Mouse (Mus musculus) intestine, embryonic 16.5 days (tissue): ENCODE measurements around the gene E130218I03Rik. TPM values are rescaled to one million over a fixed set of nuclear protein-coding genes. Genes with fewer than 3 reads are reported as not detected.
A peak's percentile ranks its signal among the peaks of the same experiment; 100 is the strongest.

Experiments used
- ATAC-seq: fragments of 200-750 bp; cut with Nextera tagmentation; 2 replicates; pipeline ENCODE4 v1.8.0; 2017; ENCODE audit warnings: moderate TSS enrichment, moderate library complexity
- H3K27ac ChIP-seq: fragments of 300-500 bp; sonication (generic); 2 replicates; pipeline ENCODE4 v1.5.1; 2014; ENCODE audit warnings: mild to moderate bottlenecking, low read length
- H3K27me3 ChIP-seq: fragments of 300-500 bp; sonication (generic); replicated peaks from 2 replicates; pipeline ENCODE4 v1.6.1; 2014; ENCODE audit warnings: low read length, control low read depth, mixed read lengths; ENCODE audit not compliant: control insufficient read depth, insufficient read depth
- H3K36me3 ChIP-seq: fragments of 300-500 bp; sonication (generic); 2 replicates; pipeline ENCODE4 v1.6.1; 2014; ENCODE audit warnings: low read length, control low read depth; ENCODE audit not compliant: control insufficient read depth, insufficient read depth
- H3K4me1 ChIP-seq: fragments of 300-500 bp; sonication (generic); 2 replicates; pipeline ENCODE4 v1.6.1; 2014; ENCODE audit warnings: low read length, control low read depth, mixed read lengths; ENCODE audit not compliant: control insufficient read depth, insufficient read depth
- H3K4me2 ChIP-seq: fragments of 300-500 bp; sonication (generic); 2 replicates; pipeline ENCODE4 v1.6.1; 2014; ENCODE audit warnings: low read depth, low read length, control low read depth
- H3K4me3 ChIP-seq: fragments of 300-500 bp; sonication (generic); 2 replicates; pipeline ENCODE4 v1.5.1; 2014; ENCODE audit warnings: mild to moderate bottlenecking, low read length
- H3K9ac ChIP-seq: fragments of 300-500 bp; sonication (generic); 2 replicates; pipeline ENCODE4 v1.6.1; 2014; ENCODE audit warnings: low read depth, low read length
- H3K9me3 ChIP-seq: fragments of 300-500 bp; sonication (generic); 2 replicates; pipeline ENCODE4 v1.6.1; 2016; ENCODE audit warnings: low read length, control low read depth; ENCODE audit not compliant: control insufficient read depth
- WGBS: fragments of 180-500 bp; shearing (Covaris S2); extraction: QIAGEN DNeasy Blood & Tissue Kit; methylation state at CpG from one replicate; pipeline ENCODE4 v1.1.7; 2014; 5-methylcytosine and 5-hydroxymethylcytosine counted together
- polyA plus RNA-seq: library from polyadenylated mRNA; unstranded; fragments of >200 nt; fragmentation: Nextera tagmentation; extraction: Ambion mirVana; gene quantifications from 2 replicates; pipeline ENCODE4 v1.2.1, GENCODE M21; 2015

The E130218I03Rik gene
- polyA plus RNA-seq, 1 experiment from 2014 or later, result 0.28 TPM

DNA sequence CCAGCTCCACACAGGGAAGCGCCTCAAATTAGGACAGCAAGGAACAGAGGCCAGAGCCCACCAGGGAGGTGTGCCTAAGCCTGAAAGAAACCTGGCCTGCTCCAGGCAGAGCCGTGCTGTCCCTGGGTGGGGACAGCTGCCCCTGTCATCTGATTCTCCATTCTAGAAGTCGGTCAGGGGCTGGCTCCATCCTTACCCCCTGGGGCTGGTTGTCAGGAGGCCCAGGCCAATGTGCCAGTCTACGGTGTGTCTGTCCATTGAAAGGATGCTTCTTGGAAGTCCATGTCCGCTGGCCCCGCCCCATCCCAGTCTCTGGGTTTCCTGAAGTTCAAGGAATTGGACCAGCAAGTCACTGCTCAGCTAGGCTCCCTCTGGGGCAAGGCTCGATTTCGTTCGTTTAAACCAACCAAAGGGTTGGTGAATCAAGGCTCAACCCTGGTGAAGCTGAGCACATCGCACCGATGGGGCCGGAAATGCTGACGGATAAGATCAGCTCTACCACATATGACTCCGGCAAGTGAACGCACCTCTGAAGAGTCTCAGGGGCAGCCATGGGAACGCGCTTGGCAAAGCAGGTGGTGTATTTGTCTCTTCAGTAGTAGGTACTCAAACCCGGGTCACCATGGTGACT, 49.7 kb downstream of the E130218I03Rik start:
- ATAC-seq, result no peak
- Histone ChIP-seq H3K4me3 (no peak overlapping the region), H3K9ac (peak overlapping the region; percentile 4; the same call in 1 of the 2 replicates), H3K4me2 (no peak overlapping the region), H3K4me1 (peaks cover 7% of the 10 kb centered on the region), H3K9me3 (no peaks in the 10 kb centered on the region), H3K36me3 (no peaks in the 10 kb centered on the region), H3K27ac (no peak overlapping the region), H3K27me3 (no peaks in the 10 kb centered on the region)
- 68% methylated on average over 18 of the region's 18 CpGs for WGBS

- no peak for ATAC-seq
- Histone ChIP-seq H3K9me3 (no peaks in the 10 kb centered on the region), H3K4me3 (no peak overlapping the region), H3K27me3 (no peaks in the 10 kb centered on the region), H3K36me3 (no peaks in the 10 kb centered on the region), H3K9ac (peak overlapping the region; percentile 4; the same call in 1 of the 2 replicates), H3K4me1 (peaks cover 2% of the 10 kb centered on the region; the same call in 1 of the 2 replicates), H3K4me2 (no peak overlapping the region), H3K27ac (no peak overlapping the region)
- 59% methylated on average over 9 of the region's 9 CpGs for WGBS
These were observed 50.3 kb downstream of the E130218I03Rik start for GRCm38 (mm10) chr4:134293692-134294163.

Other genes starting within 250 kb of the E130218I03Rik start
- gene Dhdds, start 242.7 kb upstream of the E130218I03Rik start, polyA plus RNA-seq, result 41.3 and 45.4 TPM in 2 replicates
- 0.10 TPM in 2 replicates for gene Lin28a, start 224.8 kb upstream of the E130218I03Rik start, polyA plus RNA-seq
- not detected in 2 replicates for gene Zfp683, start 189.8 kb upstream of the E130218I03Rik start, polyA plus RNA-seq
- 22.3 and 22.9 TPM in 2 replicates for gene Crybg2, start 182.8 kb upstream of the E130218I03Rik start, polyA plus RNA-seq
- 27.8 and 28.4 TPM in 2 replicates for gene Cd52, start 148.6 kb upstream of the E130218I03Rik start, polyA plus RNA-seq
- 4.3 and 5.6 TPM in 2 replicates for gene Ubxn11, start 141.1 kb upstream of the E130218I03Rik start, polyA plus RNA-seq
- gene Sh3bgrl3, start 114.9 kb upstream of the E130218I03Rik start, polyA plus RNA-seq, result 428 and 452 TPM in 2 replicates
- gene Cep85, start 56.5 kb upstream of the E130218I03Rik start, polyA plus RNA-seq, result 112 and 125 TPM in 2 replicates
- not detected in 2 replicates for gene Gm7534, start 40.7 kb upstream of the E130218I03Rik start, polyA plus RNA-seq
- 0.37 and 0.60 TPM in 2 replicates for gene Catsper4, start 16.3 kb upstream of the E130218I03Rik start, polyA plus RNA-seq
- 16.9 and 18.3 TPM in 2 replicates for gene Cnksr1, start 5.3 kb upstream of the E130218I03Rik start, polyA plus RNA-seq
- gene Zfp593, start 1.9 kb downstream of the E130218I03Rik start, polyA plus RNA-seq, result 13.0 and 14.5 TPM in 2 replicates
- not detected in 2 replicates for gene Gm30191, start 3.3 kb downstream of the E130218I03Rik start, polyA plus RNA-seq
- gene Grrp1, start 10.4 kb downstream of the E130218I03Rik start, polyA plus RNA-seq, result 3.6 and 5.0 TPM in 2 replicates
- gene Pdik1l, start 44.2 kb downstream of the E130218I03Rik start, polyA plus RNA-seq, result 14.0 and 16.5 TPM in 2 replicates
- gene Trim63, start 71.5 kb downstream of the E130218I03Rik start, polyA plus RNA-seq, result 1.3 and 1.9 TPM in 2 replicates
- 7.4 and 10.6 TPM in 2 replicates for gene Slc30a2, start 99.5 kb downstream of the E130218I03Rik start, polyA plus RNA-seq
- 1.6 and 1.7 TPM in 2 replicates for gene Extl1, start 140.2 kb downstream of the E130218I03Rik start, polyA plus RNA-seq
- 61.6 and 69.2 TPM in 2 replicates for gene Pafah2, start 152.7 kb downstream of the E130218I03Rik start, polyA plus RNA-seq
- gene Stmn1, start 224.7 kb downstream of the E130218I03Rik start, polyA plus RNA-seq, result 982 and 1,127 TPM in 2 replicates